Mouse (Mus musculus): ENCODE data around the gene Kif5a.

- TF ChIP-seq CTCF (IDR thresholded peaks at IDR 0.05; ENCODE audit: control insufficient read depth, insufficient read depth, insufficient read length) (no peak), MAX (IDR thresholded peaks at IDR 0.05) (no peak)
These were observed 44.8 kb downstream of the Kif5a start for GRCm38 (mm10) chr10:127218339-127218738.

All from C2C12 (cell line).